ENCODE assay signal across 16 mouse cellular contexts in genomic region chr6:17309260-17309659, GRCm38 (mm10). TPM values are rescaled to one million over a fixed set of nuclear protein-coding genes. Genes with fewer than 3 reads are reported as not detected.
DNase-seq lines count a peak whose midpoint lies in the region; ATAC-seq and TF ChIP-seq lines count a peak whose summit lies in the region.
"Had no signal": no experiment of that assay in that cellular context is flagged by ENCODE, and none has a peak within 500 bp of the region (broad histone marks: within the 10 kb centered on the region; RNA-seq: fewer than 3 reads in every experiment).

No protein-coding gene starts in this region.

- DNase-seq in heart, adult 2 months, result peak in 1 of 2 experiments; percentile 39
- DNase-seq in heart, postnatal 36 days, result no peak
- DNase-seq in midbrain, embryonic 11.5 days (ENCODE audit: low spot score, missing footprints), result peak; percentile 21
- no peak for DNase-seq in midbrain, embryonic 10.5 days (ENCODE audit: low spot score)
- DNase-seq in telencephalon, adult 2 months (ENCODE audit: low read depth, low spot score), result peak; percentile 8
- DNase-seq in layer of hippocampus, adult 9-10 months (ENCODE audit: low spot score), result no peak
- DNase-seq: cerebellum, adult 9-10 months; liver, embryonic 13.5 days; right cerebral cortex, postnatal 25 days; thymus, adult 2 months had no signal

- peak overlapping the region; percentile 50 for H3K9ac ChIP-seq in heart, adult 2 months (ENCODE audit: low read depth, low read length)
- H3K9ac ChIP-seq in midbrain, embryonic 11.5 days (ENCODE audit: low read length), result no peak overlapping the region
- peak overlapping the region; percentile 78 for H3K9ac ChIP-seq in heart, embryonic 14.5 days (ENCODE audit: low read length)
- H3K9ac ChIP-seq: liver, embryonic 13.5 days; midbrain, embryonic 13.5 days; neural tube, embryonic 13.5 days had no signal

- H3K4me3 ChIP-seq in heart, adult 2 months, result peak overlapping the region; percentile 66
- no peak overlapping the region for H3K4me3 ChIP-seq in midbrain, embryonic 11.5 days (ENCODE audit: low read depth, low read length)
- no peak overlapping the region for H3K4me3 ChIP-seq in midbrain, embryonic 10.5 days
- peak overlapping the region; percentile 4 to 64; a peak in 2 of 4 replicates for H3K4me3 ChIP-seq in heart, embryonic 14.5 days (ENCODE audit: control insufficient read depth in 1 of 2, insufficient read depth in 1 of 2, low read depth in 1 of 2, low read length in 2 of 2)
- H3K4me3 ChIP-seq: left cerebral cortex, adult 2 months; liver, embryonic 13.5 days; midbrain, embryonic 13.5 days; neural tube, embryonic 13.5 days had no signal

- ATAC-seq in midbrain, embryonic 11.5 days (ENCODE audit: low FRiP score), result no peak
- ATAC-seq in heart, embryonic 14.5 days (ENCODE audit: insufficient number of reproducible peaks, insufficient read depth, low FRiP score, low read depth), result no peak
- no peak for ATAC-seq in CD4-positive, CD25-positive, alpha-beta regulatory T cell, adult 4 months
- ATAC-seq: midbrain, embryonic 13.5 days had no signal

- H3K27me3 ChIP-seq in heart, adult 2 months (ENCODE audit: control insufficient read depth, insufficient read depth, low read length), result no peaks in the 10 kb centered on the region
- H3K27me3 ChIP-seq in midbrain, embryonic 11.5 days (ENCODE audit: control insufficient read depth, insufficient read depth, low read length), result peaks cover 2% of the 10 kb centered on the region
- H3K27me3 ChIP-seq in midbrain, embryonic 10.5 days (ENCODE audit: low read depth, poor library complexity, severe bottlenecking), result peaks cover 51% of the 10 kb centered on the region
- H3K27me3 ChIP-seq in heart, embryonic 14.5 days (ENCODE audit: control insufficient read depth, insufficient read depth, low read length), result no peaks in the 10 kb centered on the region

- 0 out of 2 replicates have a peak, but pooled peaks have one; percentile 8 for TF ChIP-seq POLR2A in heart, adult 2 months (IDR thresholded peaks at IDR 0.05; ENCODE audit: insufficient read depth, low read depth, low read length)

- no peak for TF ChIP-seq EP300 in heart, adult 2 months (IDR thresholded peaks at IDR 0.05; ENCODE audit: insufficient read depth, low read depth, low read length)

- H3K79me2 ChIP-seq in heart, adult 2 months (replicated peaks; ENCODE audit: control insufficient read depth, insufficient read depth, low read length), result no peaks in the 10 kb centered on the region

- H3K4me1 ChIP-seq in heart, adult 2 months (ENCODE audit: control insufficient read depth, insufficient read depth, low read length), result no peaks in the 10 kb centered on the region
- H3K4me1 ChIP-seq in midbrain, embryonic 11.5 days (ENCODE audit: control insufficient read depth, insufficient read depth, low read length), result peaks cover 9% of the 10 kb centered on the region
- peaks cover 25% of the 10 kb centered on the region for H3K4me1 ChIP-seq in midbrain, embryonic 10.5 days
- H3K4me1 ChIP-seq in heart, embryonic 14.5 days (ENCODE audit: control insufficient read depth in 2 of 2, insufficient read depth in 2 of 2, low read length in 2 of 2), result peaks cover 2 to 5% of the 10 kb centered on the region in 2 experiments; a peak in 2 of 4 replicates

- peaks cover 12% of the 10 kb centered on the region for H3K36me3 ChIP-seq in heart, adult 2 months (ENCODE audit: control insufficient read depth, insufficient read depth, low read length)
- no peaks in the 10 kb centered on the region for H3K36me3 ChIP-seq in midbrain, embryonic 11.5 days (ENCODE audit: control insufficient read depth, insufficient read depth, low read length)
- H3K36me3 ChIP-seq in midbrain, embryonic 10.5 days, result no peaks in the 10 kb centered on the region
- H3K36me3 ChIP-seq in heart, embryonic 14.5 days (ENCODE audit: control insufficient read depth, insufficient read depth, low read length), result no peaks in the 10 kb centered on the region
- H3K36me3 ChIP-seq: G1E; liver, embryonic 13.5 days; midbrain, embryonic 13.5 days; neural tube, embryonic 13.5 days had no signal

- peak overlapping the region; percentile 97 for H3K27ac ChIP-seq in heart, adult 2 months
- no peak overlapping the region for H3K27ac ChIP-seq in midbrain, embryonic 11.5 days (ENCODE audit: low read depth, low read length)
- H3K27ac ChIP-seq in midbrain, embryonic 10.5 days (replicated peaks), result no peak overlapping the region
- H3K27ac ChIP-seq in heart, embryonic 14.5 days (replicated peaks in 1 of 2; ENCODE audit: control insufficient read depth in 1 of 2, insufficient read depth in 1 of 2, low read depth in 2 of 2, low read length in 2 of 2), result no peak overlapping the region
- H3K27ac ChIP-seq: liver, embryonic 13.5 days; midbrain, embryonic 13.5 days; neural tube, embryonic 13.5 days had no signal

- no peaks in the 10 kb centered on the region for H3K9me3 ChIP-seq in midbrain, embryonic 11.5 days (ENCODE audit: control insufficient read depth, low read length)
- no peaks in the 10 kb centered on the region for H3K9me3 ChIP-seq in midbrain, embryonic 10.5 days (replicated peaks)
- H3K9me3 ChIP-seq in heart, embryonic 14.5 days (ENCODE audit: control insufficient read depth, low read length), result no peaks in the 10 kb centered on the region
- H3K9me3 ChIP-seq: G1E; liver, embryonic 13.5 days; midbrain, embryonic 13.5 days; neural tube, embryonic 13.5 days had no signal

- intact Hi-C loops in heart, adult 2 months (cut with DNase I), result no loop called here
- intact Hi-C loops in heart, postnatal 36 days (cut with DNase I), result no loop called here

- no peak for TF ChIP-seq CTCF in heart, adult 2 months (IDR thresholded peaks at IDR 0.05)

- 31% methylated on average over 2 of the region's 2 CpGs for WGBS in heart, adult 2 months
- WGBS in midbrain, embryonic 11.5 days, result 80% methylated on average over 2 of the region's 2 CpGs
- WGBS in midbrain, embryonic 10.5 days, result 91% methylated on average over 2 of the region's 2 CpGs
- 69% methylated on average over 2 of the region's 2 CpGs for WGBS in heart, embryonic 14.5 days

- no peak overlapping the region for H3K4me2 ChIP-seq in midbrain, embryonic 11.5 days
- peak overlapping the region; percentile 96 for H3K4me2 ChIP-seq in heart, embryonic 14.5 days (ENCODE audit: low read length)
- H3K4me2 ChIP-seq: liver, embryonic 13.5 days; midbrain, embryonic 13.5 days had no signal

RNA-seq across cellular contexts. Expression of gene Cav1, which starts 3.1 kb away (rescaled TPM):
- 100 to 1,000 TPM; 207 to 212 TPM for total RNA-seq in heart, adult 2 months (2021)
- polyA plus RNA-seq in heart, adult 2 months (2012; rRNA removed), result 483 and 602 TPM in 2 replicates
- 100 to 1,000 TPM; 270 to 284 TPM for total RNA-seq in heart, postnatal 36 days (2021)
- polyA plus RNA-seq in midbrain, embryonic 11.5 days (2014; fragmentation: Nextera tagmentation; extraction: Ambion mirVana), result 9.8 and 12.1 TPM in 2 replicates
- polyA plus RNA-seq in midbrain, embryonic 10.5 days (2016; fragmentation: Nextera tagmentation; extraction: Ambion mirVana), result 6.4 and 8.6 TPM in 2 replicates
- 287 and 313 TPM in 2 replicates for polyA plus RNA-seq in heart, embryonic 14.5 days (2014; fragmentation: Nextera tagmentation; extraction: Ambion mirVana)
- not detected for polyA plus RNA-seq in CD4-positive, CD25-positive, alpha-beta regulatory T cell, adult 4 months (2017; shearing (Covaris generic))
- total RNA-seq: G1E had no signal
- polyA plus RNA-seq: G1E had no signal

RNA-seq across cellular contexts. Expression of gene Cav2, which starts 28.3 kb away (rescaled TPM):
- 10 to 100 TPM; 40.7 to 44.8 TPM for total RNA-seq in heart, adult 2 months (2021)
- 54.2 and 69.5 TPM in 2 replicates for polyA plus RNA-seq in heart, adult 2 months (2012; rRNA removed)
- total RNA-seq in heart, postnatal 36 days (2021), result 10 to 100 TPM; 50.1 to 56.7 TPM
- 6.2 and 7.0 TPM in 2 replicates for polyA plus RNA-seq in midbrain, embryonic 11.5 days (2014; fragmentation: Nextera tagmentation; extraction: Ambion mirVana)
- polyA plus RNA-seq in midbrain, embryonic 10.5 days (2016; fragmentation: Nextera tagmentation; extraction: Ambion mirVana), result 5.0 and 5.4 TPM in 2 replicates
- polyA plus RNA-seq in heart, embryonic 14.5 days (2014; fragmentation: Nextera tagmentation; extraction: Ambion mirVana), result 34.2 and 35.8 TPM in 2 replicates
- polyA plus RNA-seq in CD4-positive, CD25-positive, alpha-beta regulatory T cell, adult 4 months (2017; shearing (Covaris generic)), result 1 to 10 TPM in 1 of 2 experiments, under 1 TPM in 1; 0.65 to 1.2 TPM
- polyA plus RNA-seq: G1E had no signal

Comparison
In these comparisons a context has a peak if more than half of its experiments do, and no peak if none do; other contexts are left out.
1. DNase-seq: peak in midbrain, embryonic 11.5 days (single experiment) and telencephalon, adult 2 months (single experiment); none in heart, postnatal 36 days (0 of 2), midbrain, embryonic 10.5 days (single experiment) and layer of hippocampus, adult 9-10 months (single experiment).
2. H3K4me3 ChIP-seq: peak in heart, adult 2 months (single experiment) and heart, embryonic 14.5 days (2 of 2); none in midbrain, embryonic 11.5 days (single experiment) and midbrain, embryonic 10.5 days (single experiment).
3. RNA of gene Cav1, which starts 3.1 kb away (polyA plus RNA-seq): 483 to 602 TPM in heart, adult 2 months and 287 to 313 TPM in heart, embryonic 14.5 days; 9.8 to 12.1 TPM in midbrain, embryonic 11.5 days, 6.4 to 8.6 TPM in midbrain, embryonic 10.5 days and not detected in CD4-positive, CD25-positive, alpha-beta regulatory T cell, adult 4 months; every median in the first group is over 10 times any median in the second.